Mouse (Mus musculus) G1E (cell line): ENCODE measurements around the gene Uggt2. TPM values are rescaled to one million over a fixed set of nuclear protein-coding genes. Genes with fewer than 3 reads are reported as not detected.
A peak's percentile ranks its signal among the peaks of the same experiment; 100 is the strongest.

ENCODE experiments used
- ATAC-seq: 2 replicates; pipeline ENCODE4 v1.8.0; 2016; ENCODE audit warnings: mild to moderate bottlenecking; ENCODE audit not compliant: insufficient number of reproducible peaks, poor library complexity, low FRiP score, severe bottlenecking; ENCODE audit errors: extremely low read depth
- DNase-seq: peaks from one replicate; pipeline ENCODE4 v3.0.0; 2012; ENCODE audit warnings: low spot score
- H3K27me3 ChIP-seq: 2 replicates; pipeline ENCODE4 v1.6.1; 2012; ENCODE audit warnings: mild to moderate bottlenecking, low read length, inconsistent platforms; ENCODE audit not compliant: insufficient read depth
- H3K36me3 ChIP-seq: replicated peaks from 2 replicates; pipeline ENCODE3; 2012; ENCODE audit warnings: mild to moderate bottlenecking, inconsistent platforms
- H3K4me1 ChIP-seq: 2 replicates; pipeline ENCODE4 v1.6.1; 2012; ENCODE audit warnings: low read depth, low read length, inconsistent platforms, mixed read lengths; ENCODE audit not compliant: insufficient read depth
- H3K4me3 ChIP-seq: 2 replicates; pipeline ENCODE4 v1.5.1; 2012; ENCODE audit warnings: low read depth, mild to moderate bottlenecking, inconsistent platforms, low read length, moderate library complexity, mixed read lengths
- H3K9me3 ChIP-seq: replicated peaks from 2 replicates; pipeline ENCODE4 v1.6.1; 2012; ENCODE audit warnings: inconsistent platforms
- CTCF ChIP-seq: IDR thresholded peaks from 2 replicates; pipeline ENCODE4 v1.5.1; 2012; ENCODE audit warnings: low read depth, low read length, inconsistent platforms, mixed read lengths
- GATA1 ChIP-seq: IDR thresholded peaks from 2 replicates; pipeline ENCODE4 v1.6.1; 2012; ENCODE audit warnings: borderline replicate concordance, low read length, inconsistent platforms, mixed read lengths
- GATA2 ChIP-seq: IDR thresholded peaks from 2 replicates; pipeline ENCODE4 v1.6.1; 2012; ENCODE audit warnings: low read depth, low read length, inconsistent platforms, borderline replicate concordance
- POLR2AphosphoS5 ChIP-seq: IDR thresholded peaks from 2 replicates; pipeline ENCODE4 v1.6.1; 2012; ENCODE audit warnings: low read depth, low read length, inconsistent platforms; ENCODE audit not compliant: insufficient replicate concordance
- TAL1 ChIP-seq: conservative IDR thresholded peaks from 2 replicates; pipeline ENCODE4 v1.6.1; 2012; ENCODE audit warnings: low read depth, low read length, inconsistent platforms, mixed read lengths
- polyA plus RNA-seq: library from polyadenylated mRNA; stranded (reverse); fragments of >175 nt; gene quantifications from 2 replicates; pipeline ENCODE4 v1.2.3, GENCODE M21; 2012
- total RNA-seq, 2 experiments: library from RNA; stranded (forward) in 1 of 2; stranded (reverse) in 1 of 2; fragments of 200-1000 nt in 1 of 2; fragments of >200 nt in 1 of 2; fragmentation: Nextera tagmentation in 1 of 2; gene quantifications; 2 replicates each; pipeline ENCODE4 v1.2.3; 2014 to 2017

Gene Uggt2
- total and polyA plus RNA-seq, 3 experiments: 0.55 to 7.7 TPM; not detected in 1

- Histone ChIP-seq H3K4me1 (no peaks in the 10 kb centered on the region), H3K9me3 (peaks cover 32% of the 10 kb centered on the region), H3K27me3 (no peaks in the 10 kb centered on the region), H3K36me3 (no peaks in the 10 kb centered on the region), H3K4me3 (no peak overlapping the region)
- no peak for TF ChIP-seq TAL1
- TF ChIP-seq GATA1: no peak
- ATAC-seq (peak; percentile 36; the same call in 1 of the 2 replicates), DNase-seq (no peak)
Observed at GRCm38 (mm10) chr14:119127330-119127729, 28.1 kb upstream of the Uggt2 start.

DNA sequence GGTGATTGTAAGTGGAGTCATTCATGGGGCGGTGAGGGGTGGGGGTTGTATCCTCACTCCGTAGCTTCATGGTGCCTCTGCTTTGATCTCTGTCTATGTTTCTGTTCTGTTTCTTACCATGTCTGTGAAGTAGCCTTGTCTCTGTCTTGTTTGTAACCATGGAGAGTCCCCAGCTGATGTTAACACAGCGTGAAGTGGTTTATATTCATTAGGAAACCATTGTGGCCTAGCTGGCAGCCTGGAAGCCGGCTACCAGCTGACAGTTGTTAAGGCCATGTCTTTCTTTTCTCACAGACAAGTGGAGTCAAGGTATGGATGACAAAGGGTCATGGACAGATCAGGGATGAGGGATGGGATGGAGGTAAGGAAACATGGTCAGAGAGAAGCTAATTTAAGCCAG lies 26.6 kb upstream of the Uggt2 start:
- no peak for TF ChIP-seq GATA2
- no peak for TF ChIP-seq POLR2AphosphoS5
- TF ChIP-seq GATA1: no peak
- no peak for TF ChIP-seq CTCF
- no peak for TF ChIP-seq TAL1
- DNase-seq (no peak), ATAC-seq (no peak)
- Histone ChIP-seq H3K9me3 (peaks cover 30% of the 10 kb centered on the region), H3K4me1 (no peaks in the 10 kb centered on the region), H3K27me3 (no peaks in the 10 kb centered on the region), H3K36me3 (no peaks in the 10 kb centered on the region), H3K4me3 (no peak overlapping the region)

DNA sequence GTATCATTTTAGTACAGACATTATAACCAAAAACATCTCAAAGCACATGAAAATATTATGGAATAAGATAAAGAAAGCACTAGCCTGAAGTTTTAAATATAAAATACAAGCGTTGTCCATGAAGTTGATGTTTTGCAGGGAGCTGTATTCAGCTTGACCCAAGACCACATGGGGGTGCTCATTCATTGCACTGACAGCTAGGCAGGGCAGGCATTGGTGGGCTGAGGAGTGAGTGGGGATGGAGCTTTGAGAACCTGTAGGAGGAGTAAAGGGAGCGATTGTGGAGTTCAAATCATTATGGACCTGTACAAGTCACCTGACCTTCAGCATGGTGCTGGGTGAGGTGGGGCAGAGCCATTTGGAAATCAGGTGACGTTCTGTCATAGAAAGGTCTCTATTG lies 24.8 kb upstream of the Uggt2 start:
- ATAC-seq: no peak

DNA sequence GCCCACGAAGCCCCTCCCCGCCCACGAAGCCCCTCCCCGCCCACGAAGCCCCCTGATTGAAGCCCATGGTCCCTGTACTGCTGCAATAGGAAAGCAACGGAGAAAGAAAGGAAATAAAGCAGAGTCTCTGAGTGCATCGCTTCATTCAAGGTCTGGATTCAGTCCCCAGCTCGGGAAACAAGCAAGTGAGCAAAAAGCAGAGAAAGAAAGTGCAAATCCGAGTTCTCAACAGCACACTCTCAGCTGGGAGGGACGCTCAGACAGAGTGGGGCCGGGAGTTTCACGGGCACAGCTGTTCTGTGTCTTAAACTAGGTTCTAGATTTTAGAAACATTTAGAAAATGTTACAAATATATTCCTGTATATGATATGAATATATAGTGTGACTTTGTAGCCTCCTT lies 24.4 kb upstream of the Uggt2 start:
- TF ChIP-seq CTCF (no peak), TAL1 (no peak), GATA2 (no peak), GATA1 (no peak), POLR2AphosphoS5 (no peak)
- Histone ChIP-seq H3K27me3 (no peaks in the 10 kb centered on the region), H3K4me3 (no peak overlapping the region), H3K4me1 (no peaks in the 10 kb centered on the region), H3K9me3 (peaks cover 33% of the 10 kb centered on the region), H3K36me3 (no peaks in the 10 kb centered on the region)
- no peak for DNase-seq
- ATAC-seq: no peak

More for the DNA sequence above, 24.8 kb upstream of the Uggt2 start:
- Histone ChIP-seq H3K4me3 (no peak overlapping the region), H3K36me3 (no peaks in the 10 kb centered on the region), H3K4me1 (no peaks in the 10 kb centered on the region), H3K27me3 (no peaks in the 10 kb centered on the region), H3K9me3 (peaks cover 33% of the 10 kb centered on the region)
- no peak for DNase-seq
- no peak for TF ChIP-seq GATA2
- no peak for TF ChIP-seq CTCF
- no peak for TF ChIP-seq TAL1
- TF ChIP-seq POLR2AphosphoS5: no peak
- TF ChIP-seq GATA1: no peak

GRCm38 (mm10) chr14:119112558-119112957 lies 13.3 kb upstream of the Uggt2 start:
- Histone ChIP-seq H3K9me3 (peaks cover 16% of the 10 kb centered on the region), H3K36me3 (no peaks in the 10 kb centered on the region), H3K27me3 (no peaks in the 10 kb centered on the region), H3K4me3 (no peak overlapping the region), H3K4me1 (no peaks in the 10 kb centered on the region)
- DNase-seq: no peak
- TF ChIP-seq CTCF (no peak), GATA2 (no peak), POLR2AphosphoS5 (no peak), GATA1 (no peak), TAL1 (no peak)
- ATAC-seq: no peak

DNA sequence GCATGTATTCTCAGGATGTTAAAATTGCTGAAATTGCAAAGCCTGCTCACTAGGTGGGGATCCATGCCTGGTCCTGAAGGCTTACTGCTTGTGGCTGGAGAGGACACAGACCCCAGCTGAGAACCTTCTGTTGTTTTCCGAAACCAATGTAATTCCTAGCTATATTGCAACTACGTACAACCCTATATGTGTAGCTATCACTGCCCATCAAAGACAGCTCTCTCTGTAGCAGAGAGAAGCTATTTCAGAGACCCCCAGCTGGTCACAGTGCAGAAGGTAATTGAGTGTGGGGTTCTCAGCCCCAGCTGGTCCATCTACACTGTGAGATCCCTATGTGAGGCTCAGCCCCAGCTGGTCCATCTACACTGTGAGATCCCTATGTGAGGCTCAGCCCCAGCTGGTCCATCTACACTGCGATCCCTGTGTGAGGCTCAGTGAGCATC lies 10.6 kb upstream of the Uggt2 start:
- Histone ChIP-seq H3K27me3 (no peaks in the 10 kb centered on the region), H3K4me3 (no peak overlapping the region), H3K9me3 (peaks cover 20% of the 10 kb centered on the region), H3K4me1 (no peaks in the 10 kb centered on the region), H3K36me3 (no peaks in the 10 kb centered on the region)
- DNase-seq (no peak), ATAC-seq (0 out of 2 replicates have a peak, but pooled peaks have one; percentile 26)
- TF ChIP-seq GATA2 (no peak), POLR2AphosphoS5 (no peak), TAL1 (no peak), GATA1 (no peak), CTCF (no peak)

GRCm38 (mm10) chr14:119108776-119109301 lies 9.6 kb upstream of the Uggt2 start:
- Histone ChIP-seq H3K27me3 (no peaks in the 10 kb centered on the region), H3K9me3 (peaks cover 20% of the 10 kb centered on the region), H3K36me3 (no peaks in the 10 kb centered on the region), H3K4me3 (no peak overlapping the region), H3K4me1 (no peaks in the 10 kb centered on the region)
- no peak for ATAC-seq
- TF ChIP-seq TAL1 (no peak), POLR2AphosphoS5 (no peak), GATA1 (no peak), CTCF (no peak), GATA2 (no peak)
- no peak for DNase-seq
